Mouse (Mus musculus): ENCODE results near the gene Il6st. TPM values are rescaled to one million over a fixed set of nuclear protein-coding genes. Genes with fewer than 3 reads are reported as not detected.

Gene Il6st
- 40.1 and 47.7 TPM in 2 replicates for polyA plus RNA-seq (2015; fragmentation: Nextera tagmentation; extraction: Ambion mirVana)

- peak within 1 kb of the TSS; percentile 70 for H3K4me2 ChIP-seq
- peak within 1 kb of the TSS; percentile 85 for H3K4me3 ChIP-seq
- no peaks in the 10 kb centered on the region for H3K36me3 ChIP-seq
- H3K4me1 ChIP-seq (replicated peaks), result peaks cover 27% of the 10 kb centered on the region
- H3K27me3 ChIP-seq, result no peaks in the 10 kb centered on the region
- H3K27ac ChIP-seq, result peak within 1 kb of the TSS; percentile 96
- H3K9ac ChIP-seq, result peak within 1 kb of the TSS; percentile 91
- peak; percentile 99 for ATAC-seq (replicated peaks; ENCODE audit: insufficient number of reproducible peaks, insufficient read depth, low FRiP score, low read depth)
- WGBS, result under 1% methylated on average over 75 of the region's 85 CpGs
- no peaks in the 10 kb centered on the region for H3K9me3 ChIP-seq (replicated peaks)
Observed at GRCm38 (mm10) chr13:112463868-112464625, at the start of gene Il6st. TSS of gene Il6st (plus strand) at chr13:112464070.

- H3K9me3 ChIP-seq (replicated peaks), result no peaks in the 10 kb centered on the region
- no peaks in the 10 kb centered on the region for H3K36me3 ChIP-seq
- no peak overlapping the region for H3K9ac ChIP-seq
- peak overlapping the region; percentile 62; the same call in 1 of the 2 replicates for H3K27ac ChIP-seq
- H3K27me3 ChIP-seq, result no peaks in the 10 kb centered on the region
- 79% methylated on average over 6 of the region's 6 CpGs for WGBS
- H3K4me1 ChIP-seq (replicated peaks), result peaks cover 20% of the 10 kb centered on the region
- H3K4me2 ChIP-seq, result no peak overlapping the region
- H3K4me3 ChIP-seq, result no peak overlapping the region
- ATAC-seq (replicated peaks; ENCODE audit: insufficient number of reproducible peaks, insufficient read depth, low FRiP score, low read depth), result no peak
Observed at GRCm38 (mm10) chr13:112415896-112416295, 48.0 kb upstream of the Il6st start.

GRCm38 (mm10) chr13:112416410-112417162, 47.3 kb upstream of the Il6st start:
- Histone ChIP-seq H3K4me2 (peak overlapping the region; percentile 37), H3K27me3 (no peaks in the 10 kb centered on the region), H3K36me3 (no peaks in the 10 kb centered on the region), H3K4me3 (no peak overlapping the region), H3K4me1 (replicated peaks) (peaks cover 20% of the 10 kb centered on the region), H3K9me3 (replicated peaks) (no peaks in the 10 kb centered on the region), H3K27ac (peak overlapping the region; percentile 62), H3K9ac (no peak overlapping the region)
- no peak for ATAC-seq (replicated peaks; ENCODE audit: insufficient number of reproducible peaks, insufficient read depth, low FRiP score, low read depth)
- 25% methylated on average over 8 of the region's 8 CpGs for WGBS

- no peak overlapping the region for H3K4me2 ChIP-seq
Observed at GRCm38 (mm10) chr13:112417163-112417523, 46.7 kb upstream of the Il6st start.

GRCm38 (mm10) chr13:112417861-112418423, 45.9 kb upstream of the Il6st start:
- H3K9ac ChIP-seq, result no peak overlapping the region
- no peak overlapping the region for H3K4me3 ChIP-seq
- no peak overlapping the region for H3K4me2 ChIP-seq
- no peaks in the 10 kb centered on the region for H3K9me3 ChIP-seq (replicated peaks)
- no peak overlapping the region for H3K27ac ChIP-seq
- WGBS, result 55% methylated on average over 2 of the region's 2 CpGs
- H3K27me3 ChIP-seq, result no peaks in the 10 kb centered on the region
- ATAC-seq (replicated peaks; ENCODE audit: insufficient number of reproducible peaks, insufficient read depth, low FRiP score, low read depth), result no peak
- peaks cover 20% of the 10 kb centered on the region for H3K4me1 ChIP-seq (replicated peaks)
- no peaks in the 10 kb centered on the region for H3K36me3 ChIP-seq

More at GRCm38 (mm10) chr13:112417163-112417523, 46.7 kb upstream of the Il6st start:
- peaks cover 20% of the 10 kb centered on the region for H3K4me1 ChIP-seq (replicated peaks)
- no peaks in the 10 kb centered on the region for H3K9me3 ChIP-seq (replicated peaks)
- H3K36me3 ChIP-seq, result no peaks in the 10 kb centered on the region
- H3K4me3 ChIP-seq, result no peak overlapping the region
- no peak for ATAC-seq (replicated peaks; ENCODE audit: insufficient number of reproducible peaks, insufficient read depth, low FRiP score, low read depth)
- H3K27ac ChIP-seq, result peak overlapping the region; percentile 62
- H3K9ac ChIP-seq, result no peak overlapping the region
- no peaks in the 10 kb centered on the region for H3K27me3 ChIP-seq
- 32% methylated on average over 4 of the region's 4 CpGs for WGBS

GRCm38 (mm10) chr13:112418595-112418994, 45.3 kb upstream of the Il6st start:
- no peak for ATAC-seq (replicated peaks; ENCODE audit: insufficient number of reproducible peaks, insufficient read depth, low FRiP score, low read depth)
- H3K9ac ChIP-seq, result no peak overlapping the region
- H3K4me2 ChIP-seq, result no peak overlapping the region
- no peaks in the 10 kb centered on the region for H3K9me3 ChIP-seq (replicated peaks)
- no peak overlapping the region for H3K27ac ChIP-seq
- no peaks in the 10 kb centered on the region for H3K36me3 ChIP-seq
- H3K27me3 ChIP-seq, result no peaks in the 10 kb centered on the region
- peaks cover 20% of the 10 kb centered on the region for H3K4me1 ChIP-seq (replicated peaks)
- H3K4me3 ChIP-seq, result no peak overlapping the region
- WGBS, result 91% methylated on average over 4 of the region's 4 CpGs

- H3K27ac ChIP-seq, result peak overlapping the region; percentile 86
- ATAC-seq (replicated peaks; ENCODE audit: insufficient number of reproducible peaks, insufficient read depth, low FRiP score, low read depth), result 0 out of 2 replicates have a peak, but pooled peaks have one; percentile 50
- no peak overlapping the region for H3K4me2 ChIP-seq
- 69% methylated on average over 2 of the region's 2 CpGs for WGBS
- H3K4me1 ChIP-seq (replicated peaks), result peaks cover 30% of the 10 kb centered on the region
- H3K27me3 ChIP-seq, result no peaks in the 10 kb centered on the region
- no peak overlapping the region for H3K9ac ChIP-seq
- H3K36me3 ChIP-seq, result no peaks in the 10 kb centered on the region
- no peak overlapping the region for H3K4me3 ChIP-seq
- no peaks in the 10 kb centered on the region for H3K9me3 ChIP-seq (replicated peaks)
Observed at GRCm38 (mm10) chr13:112424212-112424611, 39.7 kb upstream of the Il6st start.

- 0 out of 2 replicates have a peak, but pooled peaks have one; percentile 16 for ATAC-seq (replicated peaks; ENCODE audit: insufficient number of reproducible peaks, insufficient read depth, low FRiP score, low read depth)
- Histone ChIP-seq H3K27ac (peak overlapping the region; percentile 86), H3K4me1 (replicated peaks) (peaks cover 30% of the 10 kb centered on the region), H3K9ac (no peak overlapping the region), H3K4me2 (no peak overlapping the region), H3K9me3 (replicated peaks) (no peaks in the 10 kb centered on the region), H3K27me3 (no peaks in the 10 kb centered on the region), H3K36me3 (no peaks in the 10 kb centered on the region), H3K4me3 (no peak overlapping the region)
- WGBS, result 24% methylated on average over 7 of the region's 7 CpGs
Observed at GRCm38 (mm10) chr13:112424635-112425034, 39.2 kb upstream of the Il6st start.

- 19% methylated on average over 8 of the region's 8 CpGs for WGBS
- H3K4me3 ChIP-seq, result 0 out of 2 replicates have a peak overlapping the region, but pooled peaks have one; percentile 1
- no peaks in the 10 kb centered on the region for H3K27me3 ChIP-seq
- H3K9me3 ChIP-seq (replicated peaks), result no peaks in the 10 kb centered on the region
- peak; percentile 82 for ATAC-seq (replicated peaks; ENCODE audit: insufficient number of reproducible peaks, insufficient read depth, low FRiP score, low read depth)
- H3K4me2 ChIP-seq, result peak overlapping the region; percentile 28
- H3K4me1 ChIP-seq (replicated peaks), result peaks cover 30% of the 10 kb centered on the region
- H3K36me3 ChIP-seq, result no peaks in the 10 kb centered on the region
- H3K27ac ChIP-seq, result peak overlapping the region; percentile 86
- H3K9ac ChIP-seq, result no peak overlapping the region
Observed at GRCm38 (mm10) chr13:112425181-112425654, 38.7 kb upstream of the Il6st start.

GRCm38 (mm10) chr13:112426265-112427135, 37.4 kb upstream of the Il6st start:
- H3K9me3 ChIP-seq (replicated peaks), result no peaks in the 10 kb centered on the region
- H3K27me3 ChIP-seq, result no peaks in the 10 kb centered on the region
- peak overlapping the region; percentile 86 for H3K27ac ChIP-seq
- WGBS, result 34% methylated on average over 13 of the region's 13 CpGs
- no peak for ATAC-seq (replicated peaks; ENCODE audit: insufficient number of reproducible peaks, insufficient read depth, low FRiP score, low read depth)
- peak overlapping the region; percentile 23; the same call in 1 of the 2 replicates for H3K4me2 ChIP-seq
- no peaks in the 10 kb centered on the region for H3K36me3 ChIP-seq
- 0 out of 2 replicates have a peak overlapping the region, but pooled peaks have one; percentile 10 for H3K9ac ChIP-seq
- peaks cover 30% of the 10 kb centered on the region for H3K4me1 ChIP-seq (replicated peaks)
- no peak overlapping the region for H3K4me3 ChIP-seq

All from heart, embryonic 15.5 days (tissue).